Mouse (Mus musculus): Measurements from ENCODE around the gene Hist1h4f. TPM values are rescaled to one million over a fixed set of nuclear protein-coding genes. Genes with fewer than 3 reads are reported as not detected.
"Not testable (repeated sequence)": the region's sequence is repeated elsewhere in the genome, so short reads cannot be mapped to it uniquely, and the experiment has no call there.

Gene Hist1h4f
- polyA plus RNA-seq, 1 experiment from 2014 or later = 1.7 TPM

- Histone ChIP-seq H3K36me3 (no peaks in the 10 kb centered on the region), H3K9ac (replicated peaks) (peak overlapping the region; percentile 66), H3K27me3 (no peaks in the 10 kb centered on the region), H3K9me3 (no peaks in the 10 kb centered on the region), H3K4me3 (peak overlapping the region; percentile 56), H3K4me2 (replicated peaks) (peak overlapping the region; percentile 66), H3K27ac (replicated peaks) (peak overlapping the region; percentile 97), H3K4me1 (peaks cover 36% of the 10 kb centered on the region)
- WGBS = under 1% methylated on average over 15 of the region's 15 CpGs
- ATAC-seq (ENCODE audit: low FRiP score, low read depth) = peak; percentile 3; the same call in 1 of the 2 replicates
Measured at GRCm38 (mm10) chr13:23534368-23535131, 16.9 kb downstream of the Hist1h4f start.

- H3K4me3 ChIP-seq = peak within 1 kb of the TSS; percentile 56
- ATAC-seq (ENCODE audit: low FRiP score, low read depth) = peak; percentile 45
- peaks cover 36% of the 10 kb centered on the region for H3K4me1 ChIP-seq
- not testable (repeated sequence) for H3K9me3 ChIP-seq, H3K27me3 ChIP-seq, H3K36me3 ChIP-seq
- H3K27ac ChIP-seq (replicated peaks) = peak within 1 kb of the TSS; percentile 97
- WGBS = under 1% methylated on average over 29 of the region's 53 CpGs
- H3K9ac ChIP-seq (replicated peaks) = peak within 1 kb of the TSS; percentile 66
- peak within 1 kb of the TSS; percentile 66 for H3K4me2 ChIP-seq (replicated peaks)
Measured at GRCm38 (mm10) chr13:23533560-23534367, 17.7 kb downstream of the Hist1h4f start, which contains the start of gene Hist1h2af. Gene Hist1h2af (plus strand): TSS chr13:23533906.

- Histone ChIP-seq H3K9me3 (no peaks in the 10 kb centered on the region), H3K27ac (replicated peaks) (peak overlapping the region; percentile 97), H3K4me2 (replicated peaks) (peak overlapping the region; percentile 66), H3K9ac (replicated peaks) (peak overlapping the region; percentile 81), H3K4me1 (peaks cover 34% of the 10 kb centered on the region), H3K4me3 (peak overlapping the region; percentile 56), H3K36me3 (no peaks in the 10 kb centered on the region), H3K27me3 (no peaks in the 10 kb centered on the region)
- 22% methylated on average over 9 of the region's 9 CpGs for WGBS
- ATAC-seq (ENCODE audit: low FRiP score, low read depth) = no peak
Measured at GRCm38 (mm10) chr13:23532262-23533075, 19.0 kb downstream of the Hist1h4f start.

GRCm38 (mm10) chr13:23530901-23531875 lies 20.3 kb downstream of the Hist1h4f start, which contains the start of gene Hist1h4h:
Gene Hist1h4h (plus strand): TSS chr13:23531050.
- peak; percentile 77 for ATAC-seq (ENCODE audit: low FRiP score, low read depth)
- Histone ChIP-seq H3K4me2 (replicated peaks) (peak within 1 kb of the TSS; percentile 66), H3K9me3 (no peaks in the 10 kb centered on the region), H3K27me3 (no peaks in the 10 kb centered on the region), H3K36me3 (no peaks in the 10 kb centered on the region), H3K4me1 (peaks cover 27% of the 10 kb centered on the region), H3K9ac (replicated peaks) (peak within 1 kb of the TSS; percentile 81), H3K4me3 (peak within 1 kb of the TSS; percentile 56), H3K27ac (replicated peaks) (peak within 1 kb of the TSS; percentile 97)
- under 1% methylated on average over 55 of the region's 70 CpGs for WGBS

DNA sequence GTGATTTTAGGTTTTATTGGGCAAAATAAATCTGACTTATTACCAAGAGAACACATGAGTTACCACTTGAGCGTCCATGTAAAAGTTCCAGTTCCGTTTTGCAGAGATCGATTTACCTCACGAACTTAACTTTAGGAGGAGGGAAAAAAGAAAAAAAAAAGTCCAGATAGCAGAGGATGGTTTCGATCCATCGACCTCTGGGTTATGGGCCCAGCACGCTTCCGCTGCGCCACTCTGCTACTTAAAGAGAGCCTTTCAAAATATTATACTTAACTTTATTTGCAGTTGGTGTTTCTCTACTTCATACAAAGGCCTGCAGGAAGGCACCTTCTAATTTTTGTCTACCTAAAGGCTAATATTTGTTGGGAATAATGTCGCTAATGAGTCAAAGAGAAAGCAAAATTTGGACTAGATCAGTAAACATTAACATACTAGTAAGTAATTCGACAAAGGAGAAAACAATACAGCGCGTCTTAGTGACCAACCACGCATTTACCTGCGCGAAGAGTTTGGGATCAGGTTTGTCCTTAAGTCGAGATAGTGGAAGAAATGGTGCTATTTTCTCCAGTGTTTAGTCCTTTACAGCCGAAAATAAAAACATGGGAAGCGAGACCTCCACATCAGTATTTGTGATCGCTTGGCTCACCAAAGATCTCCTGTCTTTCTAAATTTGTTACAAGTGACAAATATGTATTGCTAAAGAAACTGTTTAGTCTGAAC lies 21.1 kb downstream of the Hist1h4f start:
- Histone ChIP-seq H3K36me3 (no peaks in the 10 kb centered on the region), H3K27ac (replicated peaks) (peak overlapping the region; percentile 97), H3K9me3 (no peaks in the 10 kb centered on the region), H3K4me2 (replicated peaks) (peak overlapping the region; percentile 66), H3K4me3 (peak overlapping the region; percentile 56), H3K9ac (replicated peaks) (peak overlapping the region; percentile 81), H3K27me3 (no peaks in the 10 kb centered on the region), H3K4me1 (peaks cover 31% of the 10 kb centered on the region)
- no peak for ATAC-seq (ENCODE audit: low FRiP score, low read depth)
- under 1% methylated on average over 20 of the region's 20 CpGs for WGBS

DNA sequence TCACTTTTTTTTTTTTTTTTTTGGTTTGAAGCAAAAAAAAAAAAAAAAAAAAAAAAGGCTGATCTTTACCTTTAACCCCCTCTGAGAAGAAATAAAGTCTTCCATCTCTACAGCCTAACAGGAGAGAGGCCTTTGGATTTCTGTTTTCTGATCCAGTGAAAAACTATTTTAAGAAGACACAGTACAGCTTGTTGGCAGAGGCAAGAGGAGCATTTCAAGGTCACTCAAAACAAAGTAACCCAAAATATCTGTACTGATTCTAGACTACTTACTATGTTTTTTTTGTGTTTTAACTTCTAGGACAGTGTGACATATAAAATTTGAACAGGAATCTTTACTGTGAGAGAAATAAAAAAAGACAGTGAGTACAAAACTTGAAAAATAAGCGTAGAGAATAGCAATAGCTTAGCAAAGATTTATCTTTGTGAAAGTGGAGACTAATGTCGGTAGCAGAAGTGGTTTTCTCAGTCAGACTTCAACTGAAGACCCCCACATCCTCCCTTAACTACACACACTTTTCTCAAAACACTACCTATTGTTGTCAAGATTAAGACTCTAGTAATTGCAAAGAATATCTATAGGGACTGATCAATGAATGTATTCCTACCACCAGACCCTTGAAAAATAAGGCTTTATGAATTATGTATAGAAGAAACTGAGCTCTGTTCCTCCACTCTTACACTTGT lies 21.8 kb downstream of the Hist1h4f start:
- Histone ChIP-seq H3K27me3 (no peaks in the 10 kb centered on the region), H3K36me3 (no peaks in the 10 kb centered on the region), H3K4me2 (replicated peaks) (peak overlapping the region; percentile 66), H3K9ac (replicated peaks) (peak overlapping the region; percentile 81), H3K4me1 (peaks cover 33% of the 10 kb centered on the region), H3K4me3 (peak overlapping the region; percentile 56), H3K27ac (replicated peaks) (peak overlapping the region; percentile 97; the same call in 1 of the 2 replicates), H3K9me3 (no peaks in the 10 kb centered on the region)
- no peak for ATAC-seq (ENCODE audit: low FRiP score, low read depth)
- WGBS = 39% methylated on average over 2 of the region's 2 CpGs

- Histone ChIP-seq H3K4me2 (replicated peaks) (peak overlapping the region; percentile 1; the same call in 1 of the 2 replicates), H3K27ac (replicated peaks) (no peak overlapping the region), H3K36me3 (no peaks in the 10 kb centered on the region), H3K9me3 (no peaks in the 10 kb centered on the region), H3K4me3 (no peak overlapping the region), H3K27me3 (no peaks in the 10 kb centered on the region), H3K4me1 (peaks cover 29% of the 10 kb centered on the region), H3K9ac (replicated peaks) (no peak overlapping the region)
- WGBS = 81% methylated on average over 5 of the region's 5 CpGs
- ATAC-seq (ENCODE audit: low FRiP score, low read depth) = no peak
Measured at GRCm38 (mm10) chr13:23529005-23529404, 22.4 kb downstream of the Hist1h4f start.

DNA sequence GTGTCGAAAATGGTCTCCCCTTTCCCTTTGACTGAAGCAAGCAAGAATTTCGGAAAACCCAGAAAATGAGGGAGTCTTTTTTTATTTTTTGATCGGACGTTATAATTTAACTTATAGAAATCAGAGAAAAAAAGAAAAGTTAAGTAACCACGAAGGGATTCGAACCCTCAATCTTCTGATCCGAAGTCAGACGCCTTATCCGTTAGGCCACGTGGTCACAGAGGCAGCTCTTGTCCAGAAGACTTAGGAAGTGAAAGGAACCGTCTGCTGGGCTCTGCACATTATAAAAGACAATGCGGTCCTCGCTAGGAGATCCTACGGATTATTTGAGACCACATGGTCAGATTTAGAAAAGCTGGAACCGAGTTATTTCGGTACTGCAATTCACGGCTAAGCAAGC lies 25.1 kb downstream of the Hist1h4f start:
- Histone ChIP-seq H3K9me3 (no peaks in the 10 kb centered on the region), H3K4me1 (peaks cover 13% of the 10 kb centered on the region), H3K27ac (replicated peaks) (peak overlapping the region; percentile 63; the same call in 1 of the 2 replicates), H3K9ac (replicated peaks) (peak overlapping the region; percentile 56), H3K36me3 (no peaks in the 10 kb centered on the region), H3K4me3 (peak overlapping the region; percentile 42), H3K4me2 (replicated peaks) (peak overlapping the region; percentile 50), H3K27me3 (no peaks in the 10 kb centered on the region)
- peak; percentile 35; the same call in 1 of the 2 replicates for ATAC-seq (ENCODE audit: low FRiP score, low read depth)
- under 1% methylated on average over 17 of the region's 17 CpGs for WGBS

DNA sequence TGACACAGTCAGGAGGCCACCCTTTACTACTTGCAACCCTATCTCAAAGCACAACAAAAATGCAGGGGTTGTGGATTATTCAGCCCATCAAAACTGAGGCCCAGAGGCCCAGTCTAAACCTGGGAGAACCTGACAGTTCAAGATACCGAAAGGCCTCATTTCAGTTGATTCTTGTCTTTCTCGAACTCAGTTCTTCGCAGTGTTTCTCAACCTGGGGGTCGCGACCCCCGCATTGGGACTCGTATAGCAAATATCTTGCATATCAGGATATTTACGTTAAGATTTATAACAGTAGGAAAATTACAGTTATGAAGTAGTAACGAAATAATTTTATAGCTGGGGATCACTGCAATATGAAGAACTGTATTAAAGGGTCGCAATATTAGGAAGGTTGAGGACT lies 25.5 kb downstream of the Hist1h4f start:
- Histone ChIP-seq H3K36me3 (no peaks in the 10 kb centered on the region), H3K27me3 (no peaks in the 10 kb centered on the region), H3K4me2 (replicated peaks) (peak overlapping the region; percentile 50), H3K9me3 (no peaks in the 10 kb centered on the region), H3K4me3 (peak overlapping the region; percentile 42), H3K27ac (replicated peaks) (no peak overlapping the region), H3K9ac (replicated peaks) (no peak overlapping the region), H3K4me1 (peaks cover 13% of the 10 kb centered on the region)
- WGBS = 3% methylated on average over 10 of the region's 10 CpGs
- ATAC-seq (ENCODE audit: low FRiP score, low read depth) = no peak

DNA sequence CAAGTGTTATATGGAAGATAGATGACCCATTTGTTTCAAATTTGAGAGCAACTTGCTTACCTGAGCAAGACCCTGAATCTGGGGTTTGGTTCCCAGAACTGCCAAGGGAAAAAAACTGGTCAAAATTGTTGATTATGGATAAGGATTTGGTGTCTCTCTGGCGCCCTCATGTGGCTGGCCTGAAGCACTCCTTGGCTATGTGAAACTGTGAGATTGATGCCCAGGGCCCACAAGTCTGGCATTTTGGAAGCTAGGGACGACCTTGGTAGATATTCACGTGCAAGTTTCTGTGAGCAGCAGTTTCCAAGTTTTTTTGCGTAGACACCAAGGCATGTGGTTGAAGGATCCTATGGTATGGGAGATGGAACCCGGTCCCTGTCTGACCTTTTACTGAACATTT lies 26.8 kb downstream of the Hist1h4f start:
- Histone ChIP-seq H3K36me3 (no peaks in the 10 kb centered on the region), H3K4me1 (peaks cover 9% of the 10 kb centered on the region), H3K4me2 (replicated peaks) (0 out of 2 replicates have a peak overlapping the region, but pooled peaks have one; percentile 19), H3K9me3 (no peaks in the 10 kb centered on the region), H3K4me3 (no peak overlapping the region), H3K9ac (replicated peaks) (no peak overlapping the region), H3K27ac (replicated peaks) (no peak overlapping the region), H3K27me3 (no peaks in the 10 kb centered on the region)
- WGBS = 8% methylated on average over 5 of the region's 5 CpGs
- ATAC-seq (ENCODE audit: low FRiP score, low read depth) = peak; percentile 36; the same call in 1 of the 2 replicates

Data from midbrain, embryonic 12.5 days (tissue).